8 mouse cellular contexts compared by ENCODE assay signal in genomic region chr3:95263089-95263739, GRCm38 (mm10). TPM values are rescaled to one million over a fixed set of nuclear protein-coding genes. Genes with fewer than 3 reads are reported as not detected.
DNase-seq lines count a peak whose midpoint lies in the region; ATAC-seq and TF ChIP-seq lines count a peak whose summit lies in the region.

No protein-coding gene starts in this region.

- 46% methylated on average over 11 of the region's 11 CpGs for WGBS in neural tube, embryonic 11.5 days

- TF ChIP-seq CTCF in bone marrow macrophage, adult 2 months (IDR thresholded peaks at IDR 0.05; ENCODE audit: low read depth, low read length), result peak; percentile 75

- no peak for ATAC-seq in neural tube, embryonic 11.5 days (ENCODE audit: insufficient read depth, low FRiP score, low TSS enrichment)

- peak overlapping the region; percentile 75 for H3K27ac ChIP-seq in bone marrow macrophage, adult 2 months (ENCODE audit: insufficient read depth, low read depth, low read length)
- H3K27ac ChIP-seq in neural tube, embryonic 11.5 days (ENCODE audit: low read depth, low read length), result no peak overlapping the region

- H3K36me3 ChIP-seq in neural tube, embryonic 11.5 days (ENCODE audit: control insufficient read depth, insufficient read depth, low read length), result peaks cover 13% of the 10 kb centered on the region

- TF ChIP-seq POLR2A in bone marrow macrophage, adult 2 months (IDR thresholded peaks at IDR 0.05; ENCODE audit: borderline replicate concordance, low read depth, low read length), result no peak

- H3K4me3 ChIP-seq in bone marrow macrophage, adult 2 months (ENCODE audit: insufficient read depth, low read length), result peak overlapping the region; percentile 40
- H3K4me3 ChIP-seq in neural tube, embryonic 11.5 days (ENCODE audit: low read depth, low read length), result no peak overlapping the region

- no peak overlapping the region for H3K9ac ChIP-seq in neural tube, embryonic 11.5 days (ENCODE audit: low read length)

- H3K4me1 ChIP-seq in bone marrow macrophage, adult 2 months (ENCODE audit: control insufficient read depth, insufficient read depth, low read length), result peaks cover 17% of the 10 kb centered on the region
- no peaks in the 10 kb centered on the region for H3K4me1 ChIP-seq in neural tube, embryonic 11.5 days (ENCODE audit: control insufficient read depth, insufficient read depth, low read length)

- no peaks in the 10 kb centered on the region for H3K27me3 ChIP-seq in neural tube, embryonic 11.5 days (ENCODE audit: control insufficient read depth, insufficient read depth, low read length)

- no peaks in the 10 kb centered on the region for H3K9me3 ChIP-seq in neural tube, embryonic 11.5 days (ENCODE audit: control insufficient read depth, low read length)

- intact Hi-C loops in gastrocnemius, postnatal 14 days (cut with DNase I; ENCODE audit: low total_unique reads), result loop anchor here (5.0 to 10.0 kb wide), 2 partner anchors 46 to 118 kb away; partner anchors contain the start of genes Gabpb2 and Tnfaip8l2

- H3K4me2 ChIP-seq in neural tube, embryonic 11.5 days (ENCODE audit: low read depth), result no peak overlapping the region

- peak; percentile 73 for DNase-seq in urinary bladder, postnatal 14 days (ENCODE audit: low spot score)
- no peak for DNase-seq in urinary bladder, postnatal 10 days (ENCODE audit: low spot score)
- DNase-seq in gastrocnemius, postnatal 14 days, result peak; percentile 76
- DNase-seq in kidney, adult 11 months, result peak; percentile 91
- peak; percentile 84 for DNase-seq in liver
- peak; percentile 61 for DNase-seq in neural tube, embryonic 11.5 days (ENCODE audit: low spot score)
- DNase-seq in thymus, postnatal 10 days (ENCODE audit: low spot score in 2 of 2), result peak; percentile 70 to 86

RNA-seq across cellular contexts. Expression of gene Bnipl, which starts 12.2 kb away (rescaled TPM):
- not detected in 2 replicates for polyA plus RNA-seq in bone marrow macrophage, adult 2 months (2012; ENCODE audit: insufficient read depth, insufficient read length, missing spikeins)
- not detected for total RNA-seq in gastrocnemius, postnatal 14 days (2021)
- 0.31 and 0.54 TPM in 2 replicates for polyA plus RNA-seq in neural tube, embryonic 11.5 days (2014; fragmentation: Nextera tagmentation; extraction: Ambion mirVana)

RNA-seq across cellular contexts. Expression of gene Mindy1, which starts 17.9 kb away (rescaled TPM):
- 50.7 and 70.7 TPM in 2 replicates for polyA plus RNA-seq in bone marrow macrophage, adult 2 months (2012; ENCODE audit: insufficient read depth, insufficient read length, missing spikeins)
- total RNA-seq in gastrocnemius, postnatal 14 days (2021), result 10 to 100 TPM; 19.6 to 22.5 TPM
- 46.1 and 48.1 TPM in 2 replicates for polyA plus RNA-seq in neural tube, embryonic 11.5 days (2014; fragmentation: Nextera tagmentation; extraction: Ambion mirVana)

RNA-seq across cellular contexts. Expression of gene Prune1, which starts 18.7 kb away (rescaled TPM):
- 15.6 and 16.6 TPM in 2 replicates for polyA plus RNA-seq in bone marrow macrophage, adult 2 months (2012; ENCODE audit: insufficient read depth, insufficient read length, missing spikeins)
- 10 to 100 TPM; 35.3 to 35.6 TPM for total RNA-seq in gastrocnemius, postnatal 14 days (2021)
- polyA plus RNA-seq in neural tube, embryonic 11.5 days (2014; fragmentation: Nextera tagmentation; extraction: Ambion mirVana), result 32.4 and 32.9 TPM in 2 replicates

RNA-seq across cellular contexts. Expression of gene Gm128, which starts 21.8 kb away (rescaled TPM):
- polyA plus RNA-seq in bone marrow macrophage, adult 2 months (2012; ENCODE audit: insufficient read depth, insufficient read length, missing spikeins), result not detected in 2 replicates
- total RNA-seq in gastrocnemius, postnatal 14 days (2021), result under 1 TPM in 1 of 2 experiments, not detected in 1; 0.16 TPM
- 0.33 TPM in 1 of 2 replicates, not detected in the other for polyA plus RNA-seq in neural tube, embryonic 11.5 days (2014; fragmentation: Nextera tagmentation; extraction: Ambion mirVana)

RNA-seq across cellular contexts. Expression of gene Mllt11, which starts 31.2 kb away (rescaled TPM):
- polyA plus RNA-seq in bone marrow macrophage, adult 2 months (2012; ENCODE audit: insufficient read depth, insufficient read length, missing spikeins), result 19.7 and 23.3 TPM in 2 replicates
- 10 to 100 TPM; 41.2 to 43.5 TPM for total RNA-seq in gastrocnemius, postnatal 14 days (2021)
- polyA plus RNA-seq in neural tube, embryonic 11.5 days (2014; fragmentation: Nextera tagmentation; extraction: Ambion mirVana), result 173 and 176 TPM in 2 replicates
